Mouse (Mus musculus) heart, postnatal 25 days (tissue): Measurements from ENCODE around the gene Bin2. TPM values are rescaled to one million over a fixed set of nuclear protein-coding genes. Genes with fewer than 3 reads are reported as not detected.

Experiments
- DNase-seq: peaks from one replicate; pipeline ENCODE4 v3.0.0; 2022; ENCODE audit warnings: low spot score
- intact Hi-C: fragments of 180-260 bp; cut with DNase I; formaldehyde crosslinking; loops from one replicate; pipeline ENCODE4 v1.15.1; 2025
- total RNA-seq, 2 experiments: library from RNA; stranded (reverse); gene quantifications; 2 replicates each; pipeline ENCODE4 v1.2.3; 2021

The Bin2 gene
- total RNA-seq, 2 experiments from 2014 or later = 1.2 to 1.7 TPM

DNA sequence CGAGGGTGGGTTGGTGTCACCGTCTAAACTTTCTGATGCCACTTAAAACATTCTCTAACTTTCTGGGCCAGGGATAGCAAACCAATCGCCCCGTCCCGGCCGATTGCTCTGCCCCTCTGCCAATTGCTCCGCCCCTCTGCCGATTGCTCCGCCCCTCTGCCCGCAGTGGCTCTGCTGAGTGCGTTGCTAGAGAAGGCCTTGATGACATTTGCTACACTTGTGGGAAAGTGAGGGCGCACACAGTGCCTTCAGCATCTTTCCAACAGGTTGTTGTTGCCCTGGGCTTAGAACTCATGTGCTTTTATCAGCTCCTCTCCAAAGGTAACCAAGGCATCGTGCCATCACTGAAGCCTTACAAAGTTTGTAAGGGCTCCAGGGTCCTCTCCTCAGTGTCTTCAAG lies 15.9 kb upstream of the Bin2 start:
- intact Hi-C loops = no loop called here
- DNase-seq = no peak

DNA sequence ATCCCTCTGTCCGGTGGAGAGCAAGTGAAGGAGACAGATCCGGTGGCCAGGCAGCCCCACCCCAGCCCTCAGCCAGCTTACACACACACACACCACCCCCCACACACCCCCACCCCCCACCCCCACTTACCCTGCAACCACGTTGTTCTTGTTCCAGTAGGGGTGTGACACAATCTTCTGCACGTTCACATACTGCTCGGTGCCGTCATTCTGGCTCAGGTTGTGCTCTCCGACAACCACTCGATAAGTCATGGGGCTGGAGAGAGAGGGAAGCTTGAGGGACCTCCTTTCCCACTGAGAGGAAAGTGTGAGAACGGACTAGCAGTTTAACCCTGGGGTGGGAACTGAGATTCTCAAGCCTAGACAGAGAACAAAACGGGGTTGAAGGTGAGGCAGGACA lies 15.1 kb upstream of the Bin2 start:
- DNase-seq = no peak
- intact Hi-C loops = loop anchor here (5.0 kb wide), 1 partner anchor 47 kb away; the partner anchor contains the start of gene Smagp

DNA sequence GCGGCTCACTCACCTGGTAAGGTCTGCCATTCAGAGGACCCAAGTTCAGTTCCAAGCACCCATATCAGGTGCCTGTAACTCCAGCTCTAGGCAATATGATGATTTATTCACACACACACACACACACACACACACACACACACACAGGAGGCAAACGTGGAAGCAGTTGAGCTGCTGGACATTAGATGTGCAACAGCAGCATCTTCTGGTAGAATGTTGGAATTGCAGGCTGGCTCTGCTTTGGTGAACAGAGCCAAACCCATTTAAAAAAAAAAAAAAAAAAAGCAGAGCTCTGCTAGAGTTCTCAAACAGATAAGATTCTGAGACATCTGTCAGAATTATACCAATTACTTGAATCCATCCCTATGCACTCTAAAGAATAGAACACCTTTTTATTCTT lies 13.7 kb upstream of the Bin2 start:
- intact Hi-C loops = loop anchor here (2.0 to 5.0 kb wide), 4 partner anchors 46 to 218 kb away; partner anchors contain the start of gene Smagp
- DNase-seq = no peak

DNA sequence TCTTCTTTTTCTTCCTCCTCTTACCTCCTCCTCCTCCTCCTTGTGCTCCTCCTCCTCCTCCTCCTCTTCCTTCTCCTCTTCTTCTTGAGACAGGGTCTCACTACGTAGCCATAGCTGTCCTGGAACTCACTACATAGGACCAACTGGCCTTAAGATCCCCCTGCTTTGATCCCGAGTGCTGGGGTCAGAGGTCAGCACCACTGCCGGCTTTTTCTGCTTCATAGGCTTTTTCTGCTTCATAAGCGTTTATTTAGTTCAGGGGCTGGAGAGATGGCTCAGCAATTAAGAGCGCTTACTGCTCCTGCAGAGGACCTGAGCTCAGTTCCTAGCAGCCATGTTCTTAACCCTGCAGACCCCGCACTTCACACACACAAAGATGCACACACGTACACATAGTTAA lies 12.4 kb upstream of the Bin2 start:
- DNase-seq = no peak
- intact Hi-C loops = loop anchor here (2.0 to 5.0 kb wide), 4 partner anchors 44 to 217 kb away; partner anchors contain the start of gene Smagp

DNA sequence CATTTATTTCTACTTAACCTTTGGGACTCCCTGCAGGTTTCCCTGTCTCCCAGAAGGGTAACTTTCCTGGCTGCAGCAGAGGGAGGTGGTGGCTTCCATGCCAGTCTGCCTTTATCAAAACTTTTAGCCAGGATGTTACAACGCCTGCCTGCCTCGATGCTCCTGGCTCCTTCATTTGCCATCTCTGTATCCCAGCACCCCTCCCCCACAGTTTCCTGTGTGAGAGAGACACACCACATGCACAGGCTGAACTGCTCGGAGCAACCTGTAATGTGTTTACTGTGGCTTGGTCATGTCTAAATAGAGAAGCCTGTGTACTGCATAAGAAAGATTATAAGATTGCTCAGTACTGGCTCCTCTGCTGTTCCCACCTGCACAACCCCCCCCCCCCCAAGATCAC lies 11.0 kb upstream of the Bin2 start:
- intact Hi-C loops = loop anchor here (5.0 kb wide), 1 partner anchor 43 kb away; the partner anchor contains the start of gene Smagp

DNA sequence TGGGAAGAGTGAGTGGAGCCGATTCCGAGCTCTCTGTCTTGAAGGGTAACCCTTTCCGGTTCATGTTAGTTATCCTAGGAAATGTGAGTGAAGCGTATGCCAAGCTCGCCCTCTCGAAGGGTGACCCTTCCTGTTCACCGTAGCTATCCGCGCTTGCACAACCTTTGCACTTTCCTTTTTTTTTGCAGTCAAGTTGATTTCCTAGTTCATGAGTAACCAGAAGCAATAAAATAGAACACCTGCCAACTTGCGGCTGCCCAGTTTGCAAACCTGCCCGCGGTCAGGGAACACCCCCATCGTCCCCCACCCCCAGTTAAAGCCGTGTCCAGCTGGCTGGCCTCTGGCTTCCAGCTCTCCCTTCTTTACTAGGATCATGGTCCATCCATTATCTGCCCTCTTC lies 9.7 kb upstream of the Bin2 start:
- intact Hi-C loops = no loop called here
- DNase-seq = no peak

More for the DNA sequence above, 11.0 kb upstream of the Bin2 start:
- DNase-seq = no peak

DNA sequence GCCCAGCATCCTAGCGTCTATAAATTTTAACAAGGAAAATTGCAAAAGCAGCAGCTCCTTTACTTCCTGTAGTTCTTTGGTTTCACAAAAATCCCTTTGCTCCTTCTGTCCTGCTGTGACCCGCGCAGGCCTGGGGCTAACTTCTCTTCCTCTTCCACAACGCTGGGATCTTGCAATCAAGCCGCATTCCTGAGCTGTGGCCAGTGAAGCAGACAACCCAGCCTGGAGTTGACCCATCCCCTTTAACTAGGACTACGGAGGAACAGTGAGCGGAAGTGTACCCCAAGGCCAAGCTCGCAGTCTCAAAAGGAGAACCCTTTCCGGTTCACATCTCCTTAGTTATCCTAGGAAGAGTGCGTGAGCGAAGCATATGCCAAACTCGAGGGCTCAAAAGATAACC lies 9.2 kb upstream of the Bin2 start:
- DNase-seq = no peak
- intact Hi-C loops = no loop called here

DNA sequence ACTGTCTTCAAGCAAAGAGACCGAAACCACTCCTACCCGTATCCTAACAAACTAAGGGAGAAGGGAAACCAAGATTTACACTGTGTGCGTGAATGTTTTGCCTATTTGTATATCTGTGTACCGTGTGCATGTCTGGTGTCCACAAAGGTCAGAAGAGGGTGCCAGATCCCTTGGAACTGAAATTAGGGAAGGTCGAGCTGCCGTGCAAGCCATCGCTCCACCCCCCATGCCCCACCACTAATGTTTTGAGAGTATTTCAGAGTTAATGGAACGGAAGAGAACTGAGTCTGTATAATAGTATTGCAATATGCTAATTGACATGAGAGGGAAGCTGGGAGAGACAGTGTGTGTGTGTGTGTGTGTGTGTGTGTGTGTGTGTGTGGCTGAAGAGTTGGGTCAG lies 8.3 kb upstream of the Bin2 start:
- DNase-seq = no peak
- intact Hi-C loops = no loop called here

DNA sequence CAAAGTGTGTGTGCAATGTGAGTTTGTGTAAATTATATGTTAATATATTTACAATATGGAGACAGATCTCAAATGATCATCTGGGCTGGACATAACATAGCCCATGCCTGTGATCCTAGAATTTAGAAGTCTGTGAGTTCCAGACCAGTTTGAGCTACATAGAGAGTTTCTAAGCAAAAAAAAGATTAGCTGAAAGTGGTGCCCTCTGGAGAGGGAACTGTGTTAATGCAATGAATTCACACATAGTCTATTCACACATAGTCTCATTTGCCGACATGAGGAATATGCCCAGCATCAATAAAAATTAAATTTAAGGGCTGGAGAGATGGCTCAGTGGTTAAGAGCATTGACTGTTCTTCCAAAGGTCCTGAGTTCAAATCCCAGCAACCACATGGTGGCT lies 7.2 kb upstream of the Bin2 start:
- no peak for DNase-seq
- intact Hi-C loops = no loop called here

DNA sequence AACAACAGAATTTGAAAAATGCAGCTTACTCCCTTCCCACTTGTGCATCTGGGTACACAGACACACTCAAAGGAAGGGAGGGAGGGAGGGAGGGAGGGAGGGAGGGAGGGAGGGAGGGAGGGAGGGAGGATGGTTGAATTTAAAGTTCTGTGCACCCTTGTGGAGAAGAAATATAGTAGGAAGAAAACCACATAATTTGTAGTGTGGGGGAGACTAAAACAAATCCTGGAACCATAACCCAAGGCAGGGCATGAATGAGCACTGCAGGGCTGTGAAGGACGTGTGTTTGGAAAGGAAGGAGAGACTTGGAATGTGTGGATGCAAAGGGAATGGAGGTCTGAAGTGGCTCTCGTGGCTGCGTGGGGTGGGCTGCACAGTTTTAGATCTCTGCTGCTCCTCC lies 6.1 kb upstream of the Bin2 start:
- intact Hi-C loops = no loop called here
- no peak for DNase-seq

DNA sequence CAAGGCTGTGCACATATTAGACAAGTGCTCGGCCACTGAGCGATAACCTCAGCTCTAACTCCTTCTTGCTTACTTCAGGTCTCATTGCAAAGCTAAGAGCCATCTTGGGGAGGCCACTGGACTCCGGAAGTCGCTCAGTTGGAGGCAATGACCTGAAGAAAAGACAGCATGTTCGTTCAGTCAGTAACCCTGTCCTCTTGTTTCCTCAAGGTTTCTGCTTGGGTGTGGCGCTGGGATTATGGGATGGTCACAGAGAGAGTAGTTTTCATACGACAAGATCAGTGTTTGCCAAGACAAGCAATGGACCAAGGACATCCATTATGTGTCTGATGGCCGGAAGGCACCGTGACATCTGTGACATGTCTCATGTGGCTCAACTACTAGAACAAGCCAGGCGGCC lies 5.2 kb upstream of the Bin2 start:
- no peak for DNase-seq
- intact Hi-C loops = no loop called here

DNA sequence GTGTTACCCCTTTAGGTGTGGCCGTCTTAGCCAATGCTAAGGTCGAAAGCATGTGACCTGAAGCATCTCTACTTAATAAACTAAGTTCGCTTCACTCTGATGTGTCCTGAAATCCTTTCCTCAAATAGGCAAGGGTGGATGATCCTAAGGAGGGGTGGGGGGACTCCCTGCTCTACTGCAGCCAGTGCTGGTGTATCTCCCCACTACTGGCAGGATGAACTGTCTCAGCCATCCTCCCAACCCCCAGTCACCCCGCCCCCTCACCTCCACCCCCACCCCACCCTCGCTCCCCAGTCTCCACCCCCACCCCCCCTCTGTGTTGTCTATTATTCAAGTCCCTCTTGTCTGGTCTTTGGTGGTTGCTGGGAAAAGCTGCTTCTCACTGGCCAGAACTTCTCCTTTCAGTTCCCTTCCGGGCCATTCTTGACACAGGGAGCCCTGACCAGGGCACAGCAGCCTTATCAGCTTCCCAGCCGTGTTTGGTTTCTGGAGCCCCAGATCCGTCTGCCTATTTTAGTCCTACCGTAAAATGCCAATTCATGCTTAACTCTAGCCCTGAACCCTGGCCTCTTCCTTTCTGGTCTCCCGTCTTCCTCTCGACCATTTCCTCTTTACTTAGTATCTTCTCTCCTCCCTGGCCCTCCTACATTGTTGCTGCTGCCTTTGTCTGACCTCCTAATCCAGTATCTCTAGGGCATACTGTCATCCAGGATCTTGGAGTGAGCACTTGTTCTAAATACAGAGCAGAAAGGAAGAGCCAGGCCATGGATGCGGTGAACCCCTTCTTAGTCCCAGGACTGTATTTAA lies 4.4 kb upstream of the Bin2 start:
- no peak for DNase-seq
- intact Hi-C loops = no loop called here

DNA sequence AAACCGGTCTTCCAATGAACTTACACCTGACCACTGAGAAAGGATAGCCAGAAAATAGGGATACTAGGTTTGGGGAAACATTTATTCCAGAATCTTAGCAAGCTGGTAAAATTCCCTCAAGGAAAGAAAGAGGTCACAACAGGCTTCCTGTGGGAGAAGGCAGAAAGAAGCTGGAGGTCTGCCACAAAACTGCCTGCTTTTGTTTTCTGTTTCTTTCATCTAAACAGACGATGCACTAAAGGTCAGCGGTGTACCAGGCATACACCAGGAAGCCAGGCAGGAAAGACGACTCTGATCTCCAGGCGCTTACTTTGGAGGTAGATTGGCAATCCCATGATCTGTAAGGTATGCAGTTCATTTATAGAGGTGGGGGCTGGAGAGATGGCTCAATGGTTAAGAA lies 1.5 kb upstream of the Bin2 start:
- intact Hi-C loops = no loop called here
- no peak for DNase-seq

DNA sequence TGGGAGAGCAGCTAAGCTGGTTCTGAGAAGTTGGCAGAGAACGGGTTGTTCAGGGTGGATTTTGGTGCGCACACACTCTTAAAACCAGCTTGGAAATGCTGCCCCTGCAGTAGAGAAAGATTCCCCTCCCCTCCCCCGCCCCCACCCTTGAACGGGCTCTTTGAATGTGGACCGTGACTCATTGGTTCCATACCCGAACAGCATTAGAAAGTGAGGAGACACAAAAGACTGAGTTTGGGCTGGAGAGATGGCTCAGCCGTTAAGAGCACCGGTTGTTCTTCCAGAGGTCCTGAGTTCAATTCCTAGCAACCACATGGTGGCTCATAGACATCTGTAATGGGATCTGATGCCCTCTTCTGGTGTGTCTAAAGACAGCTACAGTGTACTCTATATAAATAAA lies 651 bp upstream of the Bin2 start:
- intact Hi-C loops = no loop called here
- DNase-seq = no peak

DNA sequence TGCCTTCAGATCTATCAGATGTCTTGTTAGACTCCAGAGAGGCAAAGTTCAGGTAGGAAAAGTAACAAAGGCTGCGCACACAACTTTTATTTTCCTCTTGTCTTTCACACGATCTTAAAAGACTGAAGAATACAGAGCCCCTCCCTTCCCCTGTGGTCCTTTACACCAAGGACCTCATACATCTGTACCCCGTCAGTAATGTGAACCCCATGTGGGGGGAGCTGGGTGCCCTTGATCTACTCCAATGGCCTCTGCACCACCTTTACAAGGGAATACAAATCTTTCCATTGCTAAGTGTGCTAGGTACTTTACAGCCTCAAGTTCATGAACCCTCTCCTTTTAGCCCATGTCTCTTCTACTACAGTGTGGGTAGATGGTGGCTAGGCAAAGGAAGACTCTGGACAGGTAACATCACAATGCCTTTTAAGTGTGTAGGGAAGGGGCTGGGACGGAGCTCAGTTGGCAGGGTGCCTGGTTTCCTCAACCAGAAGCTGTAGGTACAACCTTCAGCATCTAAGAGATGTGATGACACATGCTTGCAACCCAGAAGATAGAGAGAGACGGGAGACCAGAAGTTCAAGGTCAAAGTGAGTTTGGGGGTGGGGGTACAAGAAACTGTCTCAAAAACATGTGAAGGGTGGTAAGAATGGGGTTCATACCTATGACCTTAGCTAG lies 1.3 kb downstream of the Bin2 start:
- no peak for DNase-seq
- intact Hi-C loops = no loop called here

DNA sequence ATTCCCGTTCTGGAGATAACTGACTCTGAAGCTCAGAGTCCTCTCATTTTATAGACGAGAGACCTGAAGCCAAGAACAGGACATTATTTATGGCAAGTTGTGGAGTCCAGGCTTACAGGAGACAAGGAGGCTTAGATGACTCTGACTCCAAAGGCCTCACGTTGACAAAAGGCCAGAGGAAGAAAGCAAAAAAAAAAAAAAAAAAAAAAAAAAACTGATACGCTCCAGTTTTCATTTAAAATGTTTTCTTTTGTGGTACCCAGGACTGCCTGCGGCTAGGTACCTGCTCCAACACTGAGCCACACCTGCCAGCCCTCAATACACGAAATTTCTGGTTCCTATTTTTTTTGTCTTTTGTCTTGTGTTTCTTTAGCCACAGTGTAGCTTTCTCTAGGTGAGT lies 1.9 kb downstream of the Bin2 start:
- intact Hi-C loops = no loop called here
- DNase-seq = no peak

DNA sequence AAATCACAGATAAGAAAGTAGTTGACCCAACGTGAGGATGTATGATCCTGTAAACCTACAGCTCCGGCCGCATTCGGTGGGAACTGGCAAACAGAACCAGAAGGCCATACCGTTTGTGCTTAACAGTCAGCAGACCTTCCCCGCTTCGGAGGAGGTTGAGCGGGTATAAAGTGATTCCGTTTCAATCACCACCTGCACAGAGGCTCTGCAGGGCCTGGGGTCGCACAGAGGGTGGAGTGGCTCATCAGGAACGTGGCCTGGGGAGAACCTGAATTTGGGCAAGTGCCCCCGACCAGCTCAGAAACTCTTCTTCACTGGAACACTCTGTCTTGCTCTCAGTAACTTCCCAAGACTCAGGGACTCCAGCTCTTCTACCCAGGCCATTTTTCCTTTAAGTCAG lies 2.5 kb downstream of the Bin2 start:
- intact Hi-C loops = no loop called here
- DNase-seq = no peak

DNA sequence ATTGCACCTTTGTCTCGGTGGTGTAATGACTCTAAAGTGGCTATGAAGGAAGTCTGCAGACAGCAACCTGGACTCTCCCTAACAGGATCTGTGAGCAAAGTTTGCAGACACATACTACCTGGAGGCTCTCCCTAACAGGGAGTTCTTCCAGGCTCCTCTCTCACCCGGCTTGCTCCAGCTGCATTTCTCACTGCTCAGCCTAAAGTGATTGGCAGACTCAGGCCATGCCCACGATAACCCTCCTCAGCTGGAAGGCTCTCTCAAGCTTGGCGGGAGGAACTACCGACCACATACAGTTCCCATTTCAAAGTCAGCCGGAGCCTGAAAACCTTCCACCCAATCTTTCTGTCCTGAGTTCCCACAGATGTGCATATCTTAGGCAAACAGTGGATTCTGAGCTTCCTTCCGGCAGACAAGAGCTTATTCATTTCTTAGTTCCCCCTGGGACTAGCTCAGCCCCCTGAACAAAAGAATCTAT lies 3.1 kb downstream of the Bin2 start:
- intact Hi-C loops = no loop called here
- no peak for DNase-seq

DNA sequence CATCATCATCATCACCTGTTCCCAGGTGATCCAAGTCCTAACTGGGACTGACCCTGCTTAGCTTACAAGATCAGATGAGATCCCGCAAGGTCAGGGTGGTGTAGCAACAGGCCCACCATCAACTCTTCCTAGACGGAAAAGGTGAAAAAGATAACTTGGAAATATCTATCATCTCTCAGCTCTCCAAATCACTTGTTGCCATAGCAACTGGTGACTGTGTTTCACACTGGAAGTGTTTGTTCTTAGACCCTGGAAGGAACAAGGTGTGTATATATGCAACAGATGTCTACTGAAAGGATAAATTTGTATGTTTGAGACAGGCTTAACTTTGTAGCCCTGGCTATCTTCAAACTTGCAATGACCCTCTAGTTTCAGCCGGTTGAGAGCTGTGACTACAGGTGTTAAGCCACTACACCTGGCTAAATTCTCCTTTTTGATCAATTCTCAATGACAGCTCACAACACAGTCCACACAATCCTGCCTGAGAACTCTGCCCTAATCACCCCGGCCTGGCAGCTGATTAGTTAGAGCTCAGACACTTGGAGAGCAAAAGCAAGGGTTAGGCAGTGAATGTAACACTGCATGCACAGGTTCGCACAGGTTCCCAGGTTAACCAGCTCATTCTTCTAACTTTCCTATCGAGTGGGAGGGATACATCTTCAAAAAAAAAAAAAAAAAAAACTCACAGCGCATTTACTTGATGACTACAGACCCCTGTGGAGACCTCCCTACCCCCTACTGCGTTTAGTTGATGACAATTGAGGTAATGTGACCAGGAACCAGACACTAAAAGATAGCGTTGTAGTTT lies 3.7 kb downstream of the Bin2 start:
- intact Hi-C loops = no loop called here
- DNase-seq = no peak

DNA sequence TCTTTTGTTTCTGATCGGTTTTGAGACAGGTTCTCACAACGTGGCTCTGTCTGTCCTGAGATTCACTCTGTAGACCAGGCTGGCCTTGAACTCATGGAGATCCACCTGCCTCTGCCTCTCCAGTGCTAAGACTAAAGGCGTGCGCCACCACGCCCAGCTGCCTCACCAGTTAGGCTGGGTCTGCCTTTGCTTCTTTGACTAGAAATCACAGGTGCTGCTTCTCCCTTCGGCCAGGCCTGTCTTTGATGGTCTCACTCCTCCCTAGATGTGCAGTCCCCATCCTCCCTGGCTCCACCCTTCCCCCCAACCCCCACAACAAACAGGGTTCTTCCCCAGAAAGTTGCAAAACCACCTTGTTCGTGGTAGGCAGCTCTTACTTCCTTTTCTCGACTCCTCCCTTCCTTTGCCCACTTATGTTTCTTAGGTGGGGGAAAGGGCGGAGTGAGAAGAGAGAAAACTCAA lies 4.5 kb downstream of the Bin2 start:
- intact Hi-C loops = no loop called here
- no peak for DNase-seq
